Mouse (Mus musculus) mouse trophoblast stem cell (cell line): ENCODE measurements around the gene Cfap57.

Source experiments
- in situ Hi-C, 2 experiments: fragments of 300-500 bp; cut with MseI, MboI; formaldehyde crosslinking; loops; 2 replicates in 1 of 2; 3 replicates in 1 of 2; pipeline ENCODE4 v1.15.1; 2025

The Cfap57 gene

GRCm38 (mm10) chr4:118620279-118620966 is at the start of gene Cfap57, which contains the start of gene Ebna1bp2:
Cfap57 (minus strand) TSS chr4:118620777.
Ebna1bp2 (plus strand) TSS chr4:118620799.
- in situ Hi-C loops: no loop called here

- in situ Hi-C loops: no loop called here
Measured at GRCm38 (mm10) chr4:118658652-118659051, 38.1 kb upstream of the Cfap57 start, which contains the start of gene Olfr62. Olfr62 (plus strand) TSS chr4:118658952.

GRCm38 (mm10) chr4:118645234-118645633 is 24.7 kb upstream of the Cfap57 start:
- in situ Hi-C loops: loop anchor here (10.0 to 25.0 kb wide), 2 partner anchors 340 to 517 kb away; partner anchors contain the start of gene Zfp691 (in 2 of the 2)

GRCm38 (mm10) chr4:118642346-118643190 is 22.0 kb upstream of the Cfap57 start:
- in situ Hi-C loops: loop anchor here (10.0 to 25.0 kb wide), 2 partner anchors 342 to 520 kb away; partner anchors contain the start of gene Zfp691 (in 2 of the 2)

- in situ Hi-C loops: loop anchor here (25.0 kb wide), 1 partner anchor 532 kb away; the partner anchor contains the start of gene Zfp691 (in 2 of the 2)
Measured at GRCm38 (mm10) chr4:118630261-118630660, 9.7 kb upstream of the Cfap57 start.

GRCm38 (mm10) chr4:118621781-118622180 is 1.2 kb upstream of the Cfap57 start:
- in situ Hi-C loops: no loop called here

GRCm38 (mm10) chr4:118620967-118621320 is 367 bp upstream of the Cfap57 start:
- in situ Hi-C loops: no loop called here

GRCm38 (mm10) chr4:118615412-118615811 is 5.2 kb downstream of the Cfap57 start:
- in situ Hi-C loops: no loop called here

GRCm38 (mm10) chr4:118612619-118613018 is 8.0 kb downstream of the Cfap57 start:
- in situ Hi-C loops: no loop called here

GRCm38 (mm10) chr4:118609836-118610235 is 10.7 kb downstream of the Cfap57 start:
- in situ Hi-C loops: no loop called here

- in situ Hi-C loops: no loop called here
Measured at GRCm38 (mm10) chr4:118604065-118604464, 16.5 kb downstream of the Cfap57 start.

GRCm38 (mm10) chr4:118589733-118590130 is 30.8 kb downstream of the Cfap57 start:
- in situ Hi-C loops: no loop called here

GRCm38 (mm10) chr4:118589053-118589732 is 31.4 kb downstream of the Cfap57 start:
- in situ Hi-C loops: no loop called here

GRCm38 (mm10) chr4:118582629-118583028 is 37.9 kb downstream of the Cfap57 start:
- in situ Hi-C loops: no loop called here

GRCm38 (mm10) chr4:118581508-118581907 is 39.1 kb downstream of the Cfap57 start:
- in situ Hi-C loops: no loop called here

- in situ Hi-C loops: no loop called here
Measured at GRCm38 (mm10) chr4:118579313-118579712, 41.3 kb downstream of the Cfap57 start.

GRCm38 (mm10) chr4:118576097-118576496 is 44.5 kb downstream of the Cfap57 start:
- in situ Hi-C loops: no loop called here

- in situ Hi-C loops: no loop called here
Measured at GRCm38 (mm10) chr4:118571441-118571840, 49.1 kb downstream of the Cfap57 start.

GRCm38 (mm10) chr4:118569320-118569719 is 51.3 kb downstream of the Cfap57 start:
- in situ Hi-C loops: loop anchor here (5.0 to 10.0 kb wide), 2 partner anchors 125 to 127 kb away; no protein-coding TSS in a partner anchor

GRCm38 (mm10) chr4:118568709-118569108 is 51.9 kb downstream of the Cfap57 start:
- in situ Hi-C loops: loop anchor here (5.0 to 10.0 kb wide), 2 partner anchors 124 to 126 kb away; no protein-coding TSS in a partner anchor

GRCm38 (mm10) chr4:118566161-118566676 is 54.4 kb downstream of the Cfap57 start:
- in situ Hi-C loops: loop anchor here (5.0 to 10.0 kb wide), 2 partner anchors 121 to 124 kb away; no protein-coding TSS in a partner anchor
